Mouse (Mus musculus) kidney, embryonic 15.5 days (tissue): ENCODE results near the gene Nsg1. TPM values are rescaled to one million over a fixed set of nuclear protein-coding genes. Genes with fewer than 3 reads are reported as not detected.
A peak's percentile ranks its signal among the peaks of the same experiment; 100 is the strongest.

Source experiments
- ATAC-seq: fragments of 200-750 bp; cut with Nextera tagmentation; replicated peaks from 2 replicates; pipeline ENCODE4 v1.8.0; 2017; ENCODE audit warnings: moderate TSS enrichment; ENCODE audit not compliant: low FRiP score
- H3K27ac ChIP-seq: fragments of 300-500 bp; sonication (generic); 2 replicates; pipeline ENCODE4 v1.5.1; 2015; ENCODE audit warnings: mild to moderate bottlenecking, inconsistent platforms
- H3K27me3 ChIP-seq: fragments of 300-500 bp; sonication (generic); 2 replicates; pipeline ENCODE4 v1.6.1; 2015; ENCODE audit warnings: inconsistent platforms
- H3K36me3 ChIP-seq: fragments of 300-500 bp; sonication (generic); 2 replicates; pipeline ENCODE4 v1.6.1; 2015; ENCODE audit warnings: inconsistent platforms
- H3K4me1 ChIP-seq: fragments of 300-500 bp; sonication (generic); 2 replicates; pipeline ENCODE4 v1.6.1; 2015; ENCODE audit warnings: inconsistent platforms
- H3K4me2 ChIP-seq: fragments of 300-500 bp; sonication (generic); 2 replicates; pipeline ENCODE4 v1.6.1; 2015; ENCODE audit warnings: moderate library complexity, mild to moderate bottlenecking, inconsistent platforms
- H3K4me3 ChIP-seq: fragments of 300-500 bp; sonication (generic); replicated peaks from 2 replicates; pipeline ENCODE4 v1.5.1; 2015; ENCODE audit warnings: mild to moderate bottlenecking, inconsistent platforms
- H3K9ac ChIP-seq: fragments of 300-500 bp; sonication (generic); 2 replicates; pipeline ENCODE4 v1.6.1; 2015; ENCODE audit warnings: mild to moderate bottlenecking, inconsistent platforms
- H3K9me3 ChIP-seq: fragments of 300-500 bp; sonication (generic); replicated peaks from 2 replicates; pipeline ENCODE4 v1.6.1; 2016; ENCODE audit warnings: inconsistent platforms
- WGBS: fragments of 180-500 bp; shearing (Covaris S2); methylation state at CpG from one replicate; pipeline ENCODE4 v1.1.7; 2015; ENCODE audit warnings: mixed read lengths; 5-methylcytosine and 5-hydroxymethylcytosine counted together
- polyA plus RNA-seq: library from polyadenylated mRNA; unstranded; fragments of >200 nt; fragmentation: Nextera tagmentation; extraction: Ambion mirVana; gene quantifications from 2 replicates; pipeline ENCODE4 v1.2.1, GENCODE M21; 2015

Nsg1 gene
- polyA plus RNA-seq, 1 experiment from 2014 or later, result 77.3 TPM

- Histone ChIP-seq H3K4me2 (no peak overlapping the region), H3K27me3 (no peaks in the 10 kb centered on the region), H3K4me1 (no peaks in the 10 kb centered on the region), H3K36me3 (0 out of 2 replicates have a peak, but pooled peaks cover 2% of the 10 kb centered on the region), H3K9ac (no peak overlapping the region), H3K9me3 (no peaks in the 10 kb centered on the region), H3K27ac (no peak overlapping the region), H3K4me3 (no peak overlapping the region)
- ATAC-seq, result no peak
- 75% methylated on average over 2 of the region's 2 CpGs for WGBS
These were observed 67.8 kb downstream of the Nsg1 start for GRCm38 (mm10) chr5:38091966-38092304.

- Histone ChIP-seq H3K4me1 (no peaks in the 10 kb centered on the region), H3K36me3 (no peaks in the 10 kb centered on the region), H3K4me3 (no peak overlapping the region), H3K27ac (no peak overlapping the region), H3K9ac (no peak overlapping the region), H3K9me3 (no peaks in the 10 kb centered on the region), H3K4me2 (no peak overlapping the region), H3K27me3 (no peaks in the 10 kb centered on the region)
- WGBS, result 74% methylated on average over 8 of the region's 8 CpGs
- 0 out of 2 replicates have a peak, but pooled peaks have one; percentile 33 for ATAC-seq
These were observed 68.4 kb downstream of the Nsg1 start for GRCm38 (mm10) chr5:38091046-38091965.

DNA sequence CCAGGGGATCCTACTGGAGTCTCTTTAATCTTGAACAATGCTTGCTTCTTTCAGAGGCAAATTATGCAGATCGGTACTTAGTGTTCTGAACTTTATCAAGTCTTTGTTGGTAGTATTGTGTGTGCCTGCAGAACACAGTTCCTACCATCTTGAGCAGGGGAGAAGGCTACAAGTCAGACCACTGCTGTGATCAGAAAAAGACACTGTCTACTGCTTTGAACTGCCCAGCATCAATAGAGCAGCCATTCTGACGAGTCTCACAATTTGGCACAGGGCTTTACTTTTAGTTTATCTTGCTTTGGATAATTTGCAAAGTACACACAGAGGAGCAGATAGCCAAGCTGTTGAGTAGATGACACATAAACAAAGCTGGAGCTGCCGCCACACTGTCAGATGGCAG, 69.1 kb downstream of the Nsg1 start:
- no peak overlapping the region for H3K4me3 ChIP-seq
- no peaks in the 10 kb centered on the region for H3K36me3 ChIP-seq
- H3K4me2 ChIP-seq, result no peak overlapping the region
- 0 out of 2 replicates have a peak, but pooled peaks cover 2% of the 10 kb centered on the region for H3K4me1 ChIP-seq
- 67% methylated on average over 3 of the region's 3 CpGs for WGBS
- 0 out of 2 replicates have a peak, but pooled peaks cover 1% of the 10 kb centered on the region for H3K27me3 ChIP-seq
- no peaks in the 10 kb centered on the region for H3K9me3 ChIP-seq
- ATAC-seq, result no peak
- no peak overlapping the region for H3K9ac ChIP-seq
- no peak overlapping the region for H3K27ac ChIP-seq

- ATAC-seq, result no peak
- no peaks in the 10 kb centered on the region for H3K36me3 ChIP-seq
- no peak overlapping the region for H3K4me3 ChIP-seq
- H3K4me1 ChIP-seq, result 0 out of 2 replicates have a peak, but pooled peaks cover 3% of the 10 kb centered on the region
- no peak overlapping the region for H3K4me2 ChIP-seq
- H3K9me3 ChIP-seq, result no peaks in the 10 kb centered on the region
- no peak overlapping the region for H3K9ac ChIP-seq
- H3K27me3 ChIP-seq, result 0 out of 2 replicates have a peak, but pooled peaks cover 4% of the 10 kb centered on the region
- WGBS, result 76% methylated on average over 3 of the region's 3 CpGs
- H3K27ac ChIP-seq, result no peak overlapping the region
These were observed 69.6 kb downstream of the Nsg1 start for GRCm38 (mm10) chr5:38090111-38090510.

Other genes with a start within 250 kb of the Nsg1 start
- gene Stx18, start 121.2 kb downstream of the Nsg1 start, polyA plus RNA-seq, result 43.6 and 44.7 TPM in 2 replicates
- gene Zbtb49, start 60.5 kb upstream of the Nsg1 start, polyA plus RNA-seq, result 14.9 and 15.3 TPM in 2 replicates
- 123 and 126 TPM in 2 replicates for gene Lyar, start 60.6 kb upstream of the Nsg1 start, polyA plus RNA-seq
- 84.4 and 94.9 TPM in 2 replicates for gene Tmem128, start 100.3 kb upstream of the Nsg1 start, polyA plus RNA-seq
- gene Otop1, start 116.1 kb upstream of the Nsg1 start, polyA plus RNA-seq, result not detected in 2 replicates
- not detected in 2 replicates for gene Drd5, start 159.5 kb upstream of the Nsg1 start, polyA plus RNA-seq